Mouse (Mus musculus) kidney, adult 2 months (tissue): ENCODE measurements at regions not wholly inside any gene's neighbourhood (a gene's known extent, or its start where the extent isn't known, plus 50 kb on each side); places are given as distances from the start of the nearest gene placed in this dataset.

ENCODE experiments used
- CTCF ChIP-seq: fragments of 200-500 bp; conservative IDR thresholded peaks from 2 replicates; pipeline ENCODE4 v1.5.1; 2011; ENCODE audit warnings: low read depth, mild to moderate bottlenecking, control low read depth, low read length, moderate library complexity, mixed read lengths; ENCODE audit not compliant: insufficient read depth, insufficient read length
- POLR2A ChIP-seq: fragments of 200-500 bp; IDR thresholded peaks from one replicate; pipeline ENCODE4 v1.6.1; 2011; ENCODE audit warnings: low read depth, low read length, control low read depth

GRCm38 (mm10) chr17:49327524-49327923 is 100.6 kb upstream of the Mocs1 start:
- no peak for TF ChIP-seq POLR2A
- no peak for TF ChIP-seq CTCF
